Mouse (Mus musculus): ENCODE data around the gene Olfr1513. TPM values are rescaled to one million over a fixed set of nuclear protein-coding genes. Genes with fewer than 3 reads are reported as not detected.

The Olfr1513 gene
- polyA plus RNA-seq, 1 experiment: 0.32 TPM

DNA sequence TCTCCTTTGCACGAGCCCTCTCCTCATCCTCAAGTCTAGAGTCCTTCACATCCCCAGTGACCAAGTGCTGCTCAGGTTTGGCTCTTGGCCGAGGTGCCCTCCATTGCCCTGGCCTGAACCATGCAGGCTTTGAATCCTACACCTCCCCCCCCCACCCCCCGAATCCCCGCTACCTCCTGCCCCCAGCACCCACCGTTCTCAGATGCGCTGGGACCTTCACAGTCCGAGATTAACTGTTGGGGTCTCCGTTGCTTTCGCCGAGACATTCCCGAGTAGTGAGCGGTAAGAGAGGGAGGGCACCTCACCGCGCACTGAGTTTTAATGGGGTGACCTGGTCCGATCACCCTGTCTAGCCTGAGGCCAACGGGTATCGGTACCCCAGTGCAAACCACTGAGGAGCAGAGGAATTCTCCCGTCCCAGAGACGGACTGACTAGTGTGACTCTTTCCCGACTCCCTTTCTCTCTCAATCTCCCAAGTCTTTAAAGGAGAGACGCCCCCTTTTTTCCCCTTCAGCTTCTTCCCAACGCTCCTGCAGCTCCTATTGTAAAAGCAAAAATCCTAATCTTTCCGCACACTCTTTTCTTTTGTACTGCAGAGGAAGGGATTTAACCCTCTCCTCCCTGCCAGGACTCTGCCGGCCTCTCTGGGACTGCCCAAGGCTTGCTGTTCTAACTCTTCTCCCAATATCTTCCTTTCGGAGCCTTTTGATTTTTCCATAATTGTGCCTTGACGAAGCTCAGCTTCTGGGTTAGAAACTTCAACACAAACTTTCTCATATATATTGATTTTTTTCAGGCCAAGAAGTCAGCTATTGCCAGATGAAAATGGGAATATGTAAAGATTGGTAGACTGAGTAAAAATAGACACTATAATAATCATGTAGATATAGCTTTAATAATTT is 28.0 kb downstream of the Olfr1513 start, which contains the start of gene Sall2:
TSS of gene Sall2 (minus strand) at position 853 of the 903 bp plus-strand sequence.
- no peak for TF ChIP-seq FLI1 (IDR thresholded peaks at IDR 0.05; ENCODE audit: low read length)
- no peak for TF ChIP-seq GATA1 (IDR thresholded peaks at IDR 0.05; ENCODE audit: borderline replicate concordance, low read length)
- peak within 1 kb of the TSS; percentile 87 for H3K4me3 ChIP-seq (replicated peaks)
- H3K36me3 ChIP-seq (replicated peaks; ENCODE audit: low read length): no peaks in the 10 kb centered on the region
- H3K9me3 ChIP-seq: no peaks in the 10 kb centered on the region
- H3K4me1 ChIP-seq: peaks cover 17% of the 10 kb centered on the region
- H3K27me3 ChIP-seq (replicated peaks): peaks cover 75% of the 10 kb centered on the region

DNA sequence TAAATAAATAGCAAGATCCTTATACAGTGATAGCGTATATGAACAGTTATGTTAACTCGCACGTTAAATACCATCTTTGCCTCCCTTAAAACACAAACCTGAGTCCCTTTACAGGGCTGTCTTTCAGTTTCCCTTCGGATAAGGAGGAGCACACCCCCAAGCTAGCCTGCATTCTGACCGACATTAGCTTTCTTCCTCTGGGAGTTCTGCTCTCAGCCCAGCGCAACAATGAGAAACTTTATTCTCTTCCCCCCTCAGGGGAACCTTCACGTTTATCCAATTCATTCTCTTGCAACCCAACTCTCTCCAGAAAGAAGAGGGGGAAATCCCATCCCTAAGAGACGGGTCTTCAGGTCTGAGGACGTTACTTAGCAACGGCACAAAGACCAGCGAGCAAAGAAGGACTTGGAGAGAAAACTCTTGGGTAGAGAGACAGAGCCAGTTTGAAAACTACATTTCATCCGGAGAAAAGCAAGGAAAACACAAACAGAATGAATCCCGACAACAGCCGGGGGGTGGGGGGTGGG is 28.8 kb downstream of the Olfr1513 start:
- Histone ChIP-seq H3K4me1 (peaks cover 17% of the 10 kb centered on the region), H3K36me3 (replicated peaks; ENCODE audit: low read length) (no peaks in the 10 kb centered on the region), H3K9me3 (no peaks in the 10 kb centered on the region), H3K4me3 (replicated peaks) (peak overlapping the region; percentile 87), H3K27me3 (replicated peaks) (peaks cover 78% of the 10 kb centered on the region)
- TF ChIP-seq FLI1 (IDR thresholded peaks at IDR 0.05; ENCODE audit: low read length): no peak
- no peak for TF ChIP-seq GATA1 (IDR thresholded peaks at IDR 0.05; ENCODE audit: borderline replicate concordance, low read length)

DNA sequence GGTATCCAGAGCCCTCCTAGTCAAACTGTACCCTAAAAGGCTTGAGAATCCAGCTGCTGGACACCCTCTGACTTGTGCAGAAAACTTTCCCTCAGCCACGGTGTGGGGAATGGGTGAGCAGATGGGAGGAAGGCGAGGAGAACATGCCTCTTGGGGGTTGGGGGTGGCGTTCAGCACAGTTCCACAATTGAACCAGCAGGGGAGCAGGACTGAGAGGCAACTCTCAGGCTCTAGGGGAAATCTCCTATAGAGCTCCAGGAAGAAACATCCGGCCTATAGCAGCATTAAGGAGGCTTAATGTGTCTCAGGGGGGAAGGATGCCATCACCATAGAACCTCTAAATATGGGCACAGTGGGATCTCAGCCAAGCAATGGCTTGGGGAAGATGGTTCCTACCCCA is 30.3 kb downstream of the Olfr1513 start:
- H3K9me3 ChIP-seq: 0 out of 2 replicates have a peak, but pooled peaks cover 3% of the 10 kb centered on the region
- TF ChIP-seq FLI1 (IDR thresholded peaks at IDR 0.05; ENCODE audit: low read length) (no peak), GATA1 (IDR thresholded peaks at IDR 0.05; ENCODE audit: borderline replicate concordance, low read length) (no peak)
- H3K27me3 ChIP-seq (replicated peaks): peaks cover 72% of the 10 kb centered on the region
- peaks cover 17% of the 10 kb centered on the region for H3K4me1 ChIP-seq
- no peak overlapping the region for H3K4me3 ChIP-seq (replicated peaks)
- no peaks in the 10 kb centered on the region for H3K36me3 ChIP-seq (replicated peaks; ENCODE audit: low read length)

DNA sequence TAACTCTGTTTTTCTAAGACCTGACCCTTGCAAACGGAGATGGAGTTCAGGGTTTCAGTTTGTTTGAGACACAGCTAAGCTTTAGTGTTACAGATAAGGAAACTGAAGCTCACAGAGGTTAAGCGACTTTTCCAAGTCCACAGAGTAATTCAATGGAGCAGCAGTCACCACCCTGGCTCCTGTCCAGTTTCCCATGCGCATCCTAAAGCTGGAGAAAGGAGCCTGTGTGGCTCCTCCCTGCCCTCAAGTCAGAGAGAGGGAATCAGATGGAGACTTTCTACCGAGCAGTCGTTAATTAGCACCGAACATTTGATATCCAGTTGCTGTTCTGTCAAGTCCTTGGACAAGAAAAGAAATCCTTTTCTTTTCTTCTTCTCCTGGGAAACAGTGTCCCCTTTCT is 36.8 kb downstream of the Olfr1513 start:
- Histone ChIP-seq H3K4me1 (peaks cover 18% of the 10 kb centered on the region), H3K4me3 (replicated peaks) (no peak overlapping the region), H3K9me3 (0 out of 2 replicates have a peak, but pooled peaks cover 3% of the 10 kb centered on the region), H3K36me3 (replicated peaks; ENCODE audit: low read length) (no peaks in the 10 kb centered on the region), H3K27me3 (replicated peaks) (peaks cover 56% of the 10 kb centered on the region)
- TF ChIP-seq FLI1 (IDR thresholded peaks at IDR 0.05; ENCODE audit: low read length): no peak
- TF ChIP-seq GATA1 (IDR thresholded peaks at IDR 0.05; ENCODE audit: borderline replicate concordance, low read length): no peak

DNA sequence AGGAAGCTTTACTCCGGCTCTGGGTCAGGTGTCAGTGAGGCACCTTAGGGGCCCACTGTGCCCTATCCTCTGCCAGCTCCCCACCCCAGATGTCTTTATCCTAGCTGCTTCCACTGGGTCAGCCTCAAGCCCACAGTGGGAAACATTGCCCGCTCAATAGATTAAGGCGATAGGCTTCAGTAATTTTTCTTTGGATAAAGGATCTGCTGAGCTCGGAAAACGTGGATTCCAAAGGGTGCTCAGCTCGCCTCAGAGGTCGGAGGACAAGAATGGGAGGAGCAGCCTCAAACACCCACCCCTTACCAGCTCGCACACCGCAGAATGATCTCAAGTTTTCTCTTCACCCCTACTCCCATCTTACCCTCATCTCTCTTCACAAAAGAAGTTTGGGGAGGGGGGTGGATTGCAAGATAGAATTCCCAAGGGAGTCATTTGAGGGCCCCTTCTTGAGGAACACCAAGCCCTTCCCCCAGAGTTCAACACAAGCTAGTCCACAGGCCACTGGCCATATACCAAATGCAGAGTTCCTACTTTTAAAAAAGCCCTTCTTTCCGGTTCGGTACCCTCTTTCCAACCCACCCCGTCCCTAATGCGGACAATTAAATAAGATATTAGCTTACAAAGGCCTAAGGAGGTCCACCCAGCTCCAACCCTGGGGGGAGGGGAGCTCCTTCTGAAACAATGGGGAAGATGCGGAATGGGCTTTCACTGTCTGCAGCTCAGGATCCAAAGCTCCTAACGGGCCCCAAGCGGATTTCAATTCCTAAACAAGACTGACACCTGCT is 39.6 kb downstream of the Olfr1513 start:
- no peaks in the 10 kb centered on the region for H3K36me3 ChIP-seq (replicated peaks; ENCODE audit: low read length)
- H3K27me3 ChIP-seq (replicated peaks): peaks cover 62% of the 10 kb centered on the region
- TF ChIP-seq FLI1 (IDR thresholded peaks at IDR 0.05; ENCODE audit: low read length) (no peak), GATA1 (IDR thresholded peaks at IDR 0.05; ENCODE audit: borderline replicate concordance, low read length) (no peak)
- H3K4me3 ChIP-seq (replicated peaks): peak overlapping the region; percentile 92
- H3K4me1 ChIP-seq: peaks cover 21% of the 10 kb centered on the region
- H3K9me3 ChIP-seq: no peaks in the 10 kb centered on the region

DNA sequence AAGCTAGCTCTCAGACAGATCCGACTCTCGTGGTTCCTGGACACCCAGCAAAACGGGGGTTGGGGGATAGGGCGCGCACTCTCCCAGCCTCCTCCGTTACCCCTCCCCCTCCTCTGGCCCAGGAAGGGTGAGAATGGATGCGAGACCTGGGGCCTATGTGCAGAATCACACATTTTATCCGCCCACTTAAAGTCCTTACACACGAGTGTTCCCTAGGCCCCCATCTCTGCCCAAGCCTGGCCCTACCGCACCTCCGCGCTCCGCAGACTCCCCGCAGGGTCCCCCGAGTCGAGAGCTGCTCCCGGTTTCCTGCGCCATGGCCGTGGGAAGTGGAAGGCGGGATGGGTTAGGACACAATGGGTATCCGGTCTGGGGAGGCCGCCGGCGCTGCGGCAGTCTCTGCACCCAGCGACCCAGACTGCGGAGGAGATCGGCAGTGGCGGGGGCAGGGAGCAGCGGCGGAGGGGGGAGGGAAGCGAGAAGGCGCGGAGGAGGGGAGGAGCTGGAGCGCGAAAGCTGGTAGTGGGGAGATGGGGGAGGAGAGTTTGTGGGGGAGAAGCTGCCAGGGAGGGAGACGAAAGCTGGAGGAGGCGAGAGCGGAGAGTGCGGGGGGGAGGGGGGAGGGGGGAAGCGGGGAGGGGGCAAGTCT is 40.3 kb downstream of the Olfr1513 start:
- H3K36me3 ChIP-seq (replicated peaks; ENCODE audit: low read length): no peaks in the 10 kb centered on the region
- peaks cover 21% of the 10 kb centered on the region for H3K4me1 ChIP-seq
- peak overlapping the region; percentile 92 for H3K4me3 ChIP-seq (replicated peaks)
- H3K9me3 ChIP-seq: no peaks in the 10 kb centered on the region
- H3K27me3 ChIP-seq (replicated peaks): peaks cover 59% of the 10 kb centered on the region
- TF ChIP-seq GATA1 (IDR thresholded peaks at IDR 0.05; ENCODE audit: borderline replicate concordance, low read length): no peak
- TF ChIP-seq FLI1 (IDR thresholded peaks at IDR 0.05; ENCODE audit: low read length): no peak

DNA sequence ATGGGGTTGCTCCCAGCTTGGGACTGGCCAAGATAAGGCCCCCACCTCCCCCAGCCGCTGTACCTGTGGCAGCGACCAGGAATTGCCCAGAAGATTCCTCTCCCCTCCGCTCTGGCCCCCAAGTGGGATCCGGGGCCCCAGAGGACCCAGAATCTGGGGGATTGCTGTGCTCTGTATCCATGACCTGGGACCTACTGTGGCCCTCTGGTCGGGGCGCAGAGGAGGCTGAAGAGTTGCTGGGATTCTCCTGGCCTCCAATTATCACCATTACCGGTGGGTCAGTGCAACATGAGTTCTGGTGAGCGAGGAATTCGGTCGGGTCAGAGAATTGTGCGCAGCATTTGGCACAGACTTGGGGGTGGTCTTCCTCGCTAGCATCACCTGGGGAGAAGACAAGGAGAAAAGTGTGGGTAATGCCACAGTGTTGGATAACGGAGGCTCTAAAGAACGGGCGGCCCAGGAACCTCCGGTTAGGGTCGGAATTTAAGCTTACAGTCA is 40.9 kb downstream of the Olfr1513 start:
- H3K27me3 ChIP-seq (replicated peaks): peaks cover 59% of the 10 kb centered on the region
- TF ChIP-seq GATA1 (IDR thresholded peaks at IDR 0.05; ENCODE audit: borderline replicate concordance, low read length) (no peak), FLI1 (IDR thresholded peaks at IDR 0.05; ENCODE audit: low read length) (no peak)
- H3K4me3 ChIP-seq (replicated peaks): peak overlapping the region; percentile 92
- peaks cover 21% of the 10 kb centered on the region for H3K4me1 ChIP-seq
- H3K36me3 ChIP-seq (replicated peaks; ENCODE audit: low read length): no peaks in the 10 kb centered on the region
- no peaks in the 10 kb centered on the region; the same call in 1 of the 2 replicates for H3K9me3 ChIP-seq

DNA sequence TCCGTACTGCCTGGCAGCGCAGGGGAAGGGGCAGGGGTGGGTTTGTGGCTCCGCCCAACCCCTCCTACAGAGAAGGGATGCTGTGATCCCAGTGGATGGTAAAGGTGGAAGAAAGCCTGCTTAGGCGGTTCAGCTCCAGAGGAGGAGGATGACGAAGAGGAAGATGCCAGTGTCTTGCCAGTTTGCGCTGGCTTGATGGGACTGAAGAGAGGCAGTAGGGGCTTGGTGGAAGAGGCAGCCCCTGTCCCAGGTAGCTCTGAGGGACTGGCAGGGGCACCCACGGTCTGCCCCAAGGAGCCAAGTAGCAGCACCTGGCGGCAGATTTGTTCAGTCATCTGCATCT is 41.4 kb downstream of the Olfr1513 start:
- Histone ChIP-seq H3K9me3 (no peaks in the 10 kb centered on the region; the same call in 1 of the 2 replicates), H3K4me1 (peaks cover 21% of the 10 kb centered on the region), H3K36me3 (replicated peaks; ENCODE audit: low read length) (no peaks in the 10 kb centered on the region), H3K27me3 (replicated peaks) (peaks cover 55% of the 10 kb centered on the region), H3K4me3 (replicated peaks) (no peak overlapping the region)
- TF ChIP-seq GATA1 (IDR thresholded peaks at IDR 0.05; ENCODE audit: borderline replicate concordance, low read length): no peak
- no peak for TF ChIP-seq FLI1 (IDR thresholded peaks at IDR 0.05; ENCODE audit: low read length)

Data from megakaryocyte, embryonic 14.5 days (primary cell).